Mouse (Mus musculus): ENCODE results near the gene Cavin3.
"Not testable (repeated sequence)": the region's sequence is repeated elsewhere in the genome, so short reads cannot be mapped to it uniquely, and the experiment has no call there.

The Cavin3 gene

DNA sequence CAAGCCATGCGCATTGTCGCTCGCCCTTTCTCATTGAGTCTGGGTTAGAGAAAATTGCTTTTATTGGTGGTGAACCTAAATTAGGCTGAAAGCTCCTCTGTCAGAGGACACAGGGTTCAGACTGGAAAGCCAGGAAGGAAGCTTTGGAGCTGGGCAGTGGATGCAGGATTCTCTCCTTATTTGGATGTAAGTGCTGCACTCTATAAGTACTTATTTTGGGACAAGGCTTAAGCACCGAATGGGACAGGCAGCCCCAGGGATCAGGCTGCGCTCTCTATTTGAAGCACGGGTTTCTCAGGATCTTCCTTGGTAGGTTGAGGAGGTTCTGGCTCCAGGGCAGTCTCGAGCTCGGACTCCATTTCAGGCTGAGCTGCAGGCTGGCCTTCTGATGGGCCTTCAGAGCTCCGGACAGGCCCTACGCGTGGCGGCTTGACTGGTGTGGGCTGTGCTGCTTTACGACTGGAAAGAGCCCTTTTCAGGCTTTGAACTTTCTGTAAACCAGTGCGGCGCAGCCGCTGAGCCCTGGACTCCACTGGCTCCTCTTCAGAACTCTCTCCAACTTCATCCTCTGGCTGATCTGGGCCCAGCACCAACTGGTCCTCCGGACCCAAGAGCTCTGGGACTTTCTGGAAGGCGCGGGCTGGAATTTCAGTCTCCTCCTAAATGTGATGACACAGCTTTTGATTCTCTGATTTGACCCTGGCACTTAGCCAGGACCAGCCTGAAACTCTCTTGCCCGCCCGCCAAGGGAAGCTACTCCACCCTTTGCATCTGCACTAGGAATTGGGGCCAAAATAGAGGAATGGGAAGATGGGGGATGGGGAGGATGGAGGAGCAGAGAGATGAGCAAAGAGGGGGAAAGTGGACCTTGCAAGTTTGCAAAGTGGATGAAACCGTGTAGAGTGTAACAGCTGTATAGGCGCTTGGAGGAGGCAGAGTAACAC is 1.3 kb downstream of the Cavin3 start:
- DNase-seq (ENCODE audit: low spot score in 2 of 2) = no peak

DNA sequence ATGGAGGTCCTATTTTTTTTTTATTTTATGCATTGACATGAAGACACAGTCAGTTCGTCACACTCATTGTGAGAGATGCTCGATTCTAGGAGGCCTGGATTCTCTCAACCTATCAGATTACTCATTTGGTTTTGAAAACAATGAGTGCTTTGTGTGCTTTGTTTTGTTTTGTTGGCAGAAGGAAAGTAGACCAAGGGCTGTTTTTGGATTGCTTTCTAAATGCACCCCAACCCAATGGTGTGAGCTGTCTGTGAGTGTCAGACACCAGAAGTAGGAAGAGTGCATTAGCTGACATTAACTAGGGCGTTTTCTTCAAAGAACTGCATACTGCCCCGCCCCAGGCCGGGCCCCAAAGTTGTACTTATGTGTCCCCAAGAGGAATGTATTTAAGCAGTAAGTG is 2.0 kb downstream of the Cavin3 start:
- DNase-seq (ENCODE audit: low spot score in 2 of 2) = no peak

DNA sequence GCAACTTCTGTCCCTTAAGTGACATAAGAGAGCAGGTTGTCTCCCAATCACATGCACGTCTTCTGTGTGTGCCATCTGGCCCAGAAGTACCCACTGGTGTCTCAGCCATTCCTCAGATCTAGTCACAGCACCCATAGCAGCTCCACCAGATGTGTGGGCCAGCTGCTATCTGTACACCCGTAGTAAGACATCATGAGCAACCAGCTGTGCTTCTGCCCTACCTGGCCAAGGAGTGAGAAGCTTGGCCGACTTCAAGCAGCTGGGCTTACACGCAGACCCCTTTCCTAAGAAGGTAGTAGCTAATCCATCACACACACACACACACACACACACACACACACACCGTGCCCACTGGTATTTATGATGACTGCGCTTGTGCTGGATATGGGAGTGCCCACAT is 2.9 kb downstream of the Cavin3 start:
- no peak for DNase-seq (ENCODE audit: low spot score in 2 of 2)

DNA sequence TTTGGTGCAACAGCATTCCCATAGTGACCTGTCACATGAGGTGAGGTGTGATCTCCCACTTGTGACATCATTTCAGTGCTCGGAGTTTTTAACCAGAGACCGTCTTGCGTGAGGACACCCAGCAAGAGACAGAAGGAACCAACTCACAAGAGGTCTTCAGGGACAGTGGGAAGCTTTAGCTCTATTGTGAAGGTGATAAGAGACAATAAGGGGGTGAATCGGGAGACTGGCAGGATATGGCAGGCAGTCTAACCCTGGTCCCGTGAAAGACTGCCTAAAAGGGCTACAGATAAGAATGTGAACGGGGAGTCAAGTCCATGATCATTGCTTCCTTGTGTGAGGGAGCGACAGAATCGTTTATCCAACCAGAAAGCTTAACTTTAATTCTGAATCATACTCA is 3.8 kb downstream of the Cavin3 start:
- DNase-seq (ENCODE audit: low spot score in 2 of 2) = no peak

DNA sequence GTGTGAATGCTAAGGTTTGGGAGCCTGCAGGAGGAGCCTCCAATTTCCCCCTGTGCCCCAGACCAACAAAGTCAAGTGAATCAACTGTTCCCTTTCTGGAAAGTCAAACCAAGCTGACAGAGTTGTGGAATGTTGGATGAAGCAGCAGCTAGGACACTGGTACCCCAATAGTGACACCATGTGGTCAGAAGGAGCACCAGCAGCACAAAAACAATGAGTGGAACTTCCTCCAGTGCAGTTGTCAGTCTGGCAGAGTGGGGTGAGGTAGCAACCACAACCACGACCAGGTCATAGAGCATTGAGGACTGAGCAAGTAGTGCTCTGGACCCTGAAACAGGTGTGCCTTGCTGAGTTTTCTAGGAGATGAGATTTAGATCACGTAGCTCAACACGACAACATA is 4.3 kb downstream of the Cavin3 start:
- DNase-seq (ENCODE audit: low spot score in 2 of 2) = no peak

DNA sequence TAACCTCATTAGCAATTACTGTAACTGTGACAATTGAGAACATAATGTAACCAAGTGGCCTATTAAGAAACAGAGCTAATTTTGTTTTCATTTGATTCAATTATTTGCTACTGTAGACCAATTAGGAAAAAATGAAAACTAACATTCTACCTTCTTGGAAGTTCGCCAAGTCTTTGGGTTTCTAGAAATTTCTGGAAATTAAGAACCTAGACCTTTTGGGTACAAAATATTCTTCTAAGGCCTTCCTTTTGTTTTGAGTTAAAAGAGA is 4.7 kb downstream of the Cavin3 start:
- no peak for DNase-seq (ENCODE audit: low spot score in 2 of 2)

DNA sequence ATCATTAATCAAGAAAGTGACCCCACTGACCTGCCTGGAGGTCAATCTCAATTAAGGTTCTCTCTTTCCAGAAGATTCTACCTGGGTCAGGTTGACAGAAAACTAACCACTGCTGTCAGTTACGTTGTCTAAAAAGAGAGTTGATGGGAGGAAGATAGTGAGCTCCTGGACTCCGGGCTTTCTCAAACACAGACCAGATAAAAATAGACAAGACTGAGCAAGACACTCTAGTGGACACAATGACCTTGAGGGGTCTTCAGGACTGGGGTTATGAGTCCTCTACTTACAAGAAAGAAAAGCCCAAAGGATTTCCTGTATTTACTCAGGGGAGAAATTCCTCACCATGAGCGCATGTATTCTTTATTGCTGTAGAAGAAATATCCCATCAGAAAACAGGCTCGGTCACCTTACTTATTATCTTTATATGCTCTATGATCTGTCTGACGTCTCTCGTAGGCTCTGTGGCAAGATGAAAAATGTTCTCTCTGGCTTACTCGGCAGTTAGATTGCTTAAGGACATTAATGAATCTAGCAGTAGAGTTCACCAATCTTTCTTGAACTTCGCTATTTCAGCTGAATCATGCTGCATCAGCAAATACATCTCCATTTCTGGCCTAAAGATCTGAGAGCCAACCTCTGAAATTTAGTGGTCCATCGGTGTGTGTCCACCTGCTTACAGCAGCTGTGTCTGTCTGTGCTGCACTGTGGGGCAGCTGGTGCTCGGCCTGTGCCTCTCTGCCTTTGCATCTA is 5.2 kb downstream of the Cavin3 start:
- no peak for DNase-seq (ENCODE audit: low spot score in 2 of 2)

DNA sequence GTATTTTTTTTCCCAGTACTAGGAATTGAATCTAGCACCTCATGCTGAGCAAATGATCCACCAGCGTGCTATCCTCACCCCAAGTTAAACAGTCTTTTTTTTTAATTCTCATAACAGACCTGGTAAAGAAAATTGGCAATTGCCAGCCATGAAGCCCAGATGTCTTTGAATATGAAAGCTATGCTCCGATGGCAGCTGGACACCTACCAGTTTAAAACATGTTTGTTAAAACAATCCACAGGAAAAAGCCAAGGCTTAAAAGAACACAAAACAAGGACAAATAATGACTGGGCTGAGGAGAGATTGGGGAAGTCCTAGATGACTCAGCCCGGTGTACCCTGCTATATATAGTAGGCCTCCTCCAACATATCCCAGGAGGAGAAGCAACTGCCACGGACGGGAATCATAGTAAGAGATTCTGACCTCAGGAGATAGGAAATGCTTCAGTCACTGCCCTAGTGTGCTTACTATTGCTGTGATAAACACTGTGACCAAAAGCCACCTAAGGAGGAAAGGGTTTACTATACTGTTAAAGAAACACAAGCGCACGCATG is 6.6 kb downstream of the Cavin3 start:
- no peak for DNase-seq (ENCODE audit: low spot score in 2 of 2)

DNA sequence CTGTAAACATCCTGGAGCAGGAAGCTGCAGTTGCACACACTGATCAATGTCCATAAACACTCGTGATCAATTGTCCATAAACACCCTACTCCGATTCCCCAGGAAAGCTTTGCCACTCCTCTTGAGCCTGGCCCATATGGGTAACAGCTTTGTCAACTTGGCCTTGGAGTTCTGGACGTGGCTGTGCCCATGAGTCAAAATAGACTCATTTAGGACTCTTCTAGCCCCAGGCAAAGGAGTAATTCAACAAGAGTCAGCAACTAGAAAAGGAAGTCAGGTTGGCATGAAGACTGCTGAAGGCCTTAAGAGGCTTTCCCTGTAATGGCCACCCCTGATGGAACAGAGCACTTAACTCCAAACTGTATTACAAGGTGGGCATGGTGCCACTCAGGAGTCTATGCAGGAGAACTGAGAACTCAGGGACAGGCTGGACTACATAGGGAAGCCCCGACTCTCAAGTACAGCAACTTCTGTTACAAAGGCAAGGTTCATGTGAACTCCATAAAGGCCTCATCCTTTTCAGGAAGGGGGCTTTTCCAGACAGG is 7.3 kb downstream of the Cavin3 start:
- DNase-seq (ENCODE audit: low spot score in 2 of 2) = no peak

DNA sequence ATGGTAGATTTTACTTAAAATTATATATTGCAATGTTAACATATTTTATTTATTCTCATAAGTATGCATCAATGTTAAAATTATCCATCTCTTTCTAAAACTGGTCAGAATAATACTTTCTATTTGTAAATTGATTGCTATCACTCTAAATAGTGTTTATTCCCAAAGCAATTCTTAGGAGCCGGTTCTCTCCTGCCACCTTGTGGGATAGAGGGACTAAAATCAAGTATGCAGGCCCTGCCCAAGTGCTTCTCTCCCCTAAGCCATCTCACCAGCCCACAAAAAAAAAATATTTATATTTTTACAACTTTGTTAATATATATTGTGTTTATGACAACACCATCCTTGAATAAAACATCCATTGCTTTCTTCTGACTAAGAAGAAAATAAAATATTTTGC is 9.5 kb downstream of the Cavin3 start:
- no peak for DNase-seq (ENCODE audit: low spot score in 2 of 2)

DNA sequence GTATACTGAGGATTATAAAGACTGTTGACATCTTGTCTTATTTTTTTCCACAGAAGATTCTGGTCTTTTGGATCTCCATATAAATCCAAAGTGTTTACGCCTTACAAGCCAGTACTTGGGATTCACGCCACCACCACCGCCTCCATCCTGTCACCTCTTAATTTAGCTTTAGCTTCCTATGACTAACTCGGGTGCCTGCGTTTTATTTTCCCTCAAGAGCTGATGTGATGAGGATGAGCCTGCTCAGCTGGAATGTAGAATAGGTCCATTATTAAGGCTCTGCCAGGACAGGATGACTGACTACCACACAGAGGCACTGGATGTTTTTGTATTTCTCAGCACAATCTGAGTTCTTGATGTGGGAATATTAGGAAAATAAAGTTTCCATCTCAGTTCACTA is 16.6 kb downstream of the Cavin3 start:
- not testable (repeated sequence) for DNase-seq (ENCODE audit: low spot score in 2 of 2)

DNA sequence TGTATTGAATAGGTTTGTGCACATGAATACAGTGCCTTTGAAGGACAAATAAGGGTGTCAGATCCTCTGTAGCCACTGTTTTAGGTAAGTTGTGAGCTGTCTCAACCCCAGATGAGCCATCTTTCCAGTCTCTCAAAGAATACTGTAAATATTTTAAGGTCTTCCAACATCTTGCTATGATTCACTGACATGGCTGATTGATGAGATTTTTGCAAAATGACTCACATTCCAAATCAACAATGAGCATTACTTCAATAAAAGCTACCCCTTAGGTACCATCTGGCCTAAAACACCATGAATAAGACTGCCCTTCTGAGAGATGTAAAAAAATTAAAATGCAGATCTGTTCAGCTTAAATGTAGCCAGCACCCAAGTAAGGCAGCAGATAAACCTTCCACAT is 23.6 kb downstream of the Cavin3 start:
- no peak for DNase-seq (ENCODE audit: low spot score in 2 of 2)

DNA sequence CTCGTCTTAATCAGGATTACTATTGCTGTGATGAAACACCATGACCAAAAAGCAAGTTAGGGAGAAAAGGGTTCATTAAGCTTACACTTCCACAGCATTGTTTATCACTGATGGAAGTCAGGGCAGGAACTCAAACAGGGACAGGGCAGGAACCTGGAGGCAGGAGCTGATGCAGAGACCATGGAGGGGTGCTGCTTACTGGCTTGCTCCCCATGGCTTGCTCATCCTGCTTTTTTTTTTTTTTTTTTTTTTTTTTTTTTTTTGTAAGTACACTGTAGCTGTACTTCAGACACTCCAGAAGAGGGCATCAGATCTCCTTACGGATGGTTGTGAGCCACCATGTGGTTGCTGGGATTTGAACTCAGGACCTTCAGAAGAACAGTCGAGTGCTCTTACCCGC is 28.8 kb downstream of the Cavin3 start:
- not testable (repeated sequence) for DNase-seq (ENCODE audit: low spot score in 2 of 2)

DNA sequence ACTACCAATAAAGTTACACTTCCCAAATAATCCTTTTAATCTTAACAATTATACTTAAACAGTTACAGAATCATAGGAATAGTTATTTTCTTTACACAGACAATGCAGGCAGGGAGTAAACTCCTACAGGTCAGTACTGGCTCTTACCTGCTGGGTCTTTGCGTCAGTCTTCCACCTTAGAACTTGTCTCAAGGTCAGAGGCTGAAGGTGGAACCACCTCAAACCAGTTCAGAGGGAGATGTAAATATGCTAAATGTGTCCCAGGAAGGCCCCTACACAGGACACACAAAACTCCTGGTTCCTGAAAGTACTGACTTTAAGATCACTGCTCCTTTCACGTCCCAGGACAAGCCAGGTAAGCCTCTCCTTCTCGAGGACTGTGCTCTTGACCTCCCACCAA is 37.0 kb downstream of the Cavin3 start:
- DNase-seq (ENCODE audit: low spot score in 2 of 2) = no peak

DNA sequence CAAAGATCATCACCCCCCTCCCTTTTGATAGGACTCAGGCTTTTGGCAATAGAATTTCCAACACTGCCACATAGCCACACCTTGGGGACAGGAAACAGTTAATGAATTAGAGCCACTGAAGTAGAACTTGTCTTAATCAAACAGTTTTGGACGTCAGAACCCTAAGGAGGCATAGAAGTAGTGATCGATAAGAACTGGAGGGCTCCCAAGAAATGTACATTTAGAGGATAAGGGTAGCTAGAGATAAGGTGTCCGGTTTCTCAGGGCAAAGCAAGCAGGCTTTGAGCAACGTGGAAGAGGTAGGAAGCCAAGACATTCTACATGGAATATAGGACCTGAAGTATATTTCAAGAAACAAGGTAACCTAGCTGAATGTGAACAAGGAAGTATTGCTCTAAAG is 40.7 kb downstream of the Cavin3 start:
- no peak for DNase-seq (ENCODE audit: low spot score in 2 of 2)

DNA sequence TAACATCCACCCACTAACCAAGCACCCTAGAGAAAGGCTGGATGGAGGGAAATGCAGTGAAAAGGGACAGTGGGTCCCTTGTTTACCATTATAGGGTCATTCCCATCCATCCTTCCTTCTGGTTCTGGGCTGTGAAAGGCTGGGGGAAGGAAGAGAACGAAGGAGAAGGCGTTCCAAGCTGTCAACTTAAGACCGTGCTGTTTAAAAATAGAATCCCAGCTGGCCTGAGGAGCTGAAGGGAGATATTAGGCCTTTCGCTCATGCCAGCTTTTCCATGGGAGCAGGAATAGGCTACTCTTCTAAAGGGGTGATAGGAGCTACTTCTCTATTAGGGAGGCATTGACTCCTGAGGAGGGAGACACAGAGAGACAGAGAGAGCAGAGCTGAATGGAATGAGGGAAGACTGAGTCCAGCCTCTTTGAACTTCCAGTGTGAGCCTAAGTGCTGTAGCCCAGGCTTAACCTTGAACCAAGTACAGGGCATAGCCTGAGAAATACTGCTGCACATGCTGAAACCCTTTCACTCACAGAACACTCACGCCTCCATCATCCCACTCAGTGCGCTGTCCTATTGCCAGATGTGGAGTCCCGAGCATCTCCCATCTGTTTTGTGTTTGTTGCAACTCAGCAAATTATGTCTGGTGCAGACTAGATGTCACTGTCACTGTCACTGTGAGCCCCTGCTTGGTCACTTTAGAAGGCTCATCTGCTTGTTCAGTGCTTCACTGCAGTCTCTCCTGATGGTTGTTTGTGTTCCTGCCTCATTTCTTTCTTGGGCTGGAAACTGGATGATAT is 43.9 kb downstream of the Cavin3 start:
- no peak for DNase-seq (ENCODE audit: low spot score in 2 of 2)

DNA sequence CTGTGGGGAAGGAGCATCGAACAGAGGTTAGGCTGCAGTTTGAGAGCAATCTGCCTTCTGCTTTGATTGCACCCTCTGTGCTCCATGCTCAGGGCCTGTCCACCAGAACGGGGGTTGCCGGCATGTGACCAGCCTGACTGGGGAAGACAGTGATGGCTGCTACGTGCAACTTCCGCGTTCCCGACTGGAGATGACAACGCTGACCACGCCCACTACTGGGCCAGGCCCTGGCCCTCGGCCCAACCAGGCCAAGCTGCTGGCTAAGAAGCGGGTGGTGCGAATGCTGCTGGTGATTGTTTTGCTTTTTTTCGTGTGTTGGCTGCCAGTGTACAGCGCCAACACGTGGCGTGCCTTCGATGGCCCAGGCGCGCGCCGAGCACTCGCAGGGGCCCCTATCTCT is 47.3 kb downstream of the Cavin3 start:
- DNase-seq (ENCODE audit: low spot score in 2 of 2) = no peak

DNA sequence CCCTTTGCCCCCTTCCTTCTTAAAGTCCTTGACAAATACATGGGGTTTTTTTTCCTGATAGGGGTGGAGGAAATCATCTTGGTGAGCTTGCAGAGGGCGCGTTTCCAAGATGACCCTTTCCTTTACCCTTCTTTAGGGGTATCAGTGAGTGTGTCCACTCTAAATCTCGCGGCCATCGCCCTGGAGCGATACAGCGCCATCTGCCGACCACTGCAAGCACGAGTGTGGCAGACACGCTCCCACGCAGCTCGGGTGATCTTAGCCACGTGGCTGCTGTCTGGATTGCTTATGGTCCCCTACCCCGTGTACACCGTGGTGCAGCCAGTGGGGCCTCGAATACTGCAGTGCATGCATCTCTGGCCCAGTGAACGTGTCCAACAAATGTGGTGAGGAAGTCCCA is 48.2 kb downstream of the Cavin3 start:
- no peak for DNase-seq (ENCODE audit: low spot score in 2 of 2)

DNA sequence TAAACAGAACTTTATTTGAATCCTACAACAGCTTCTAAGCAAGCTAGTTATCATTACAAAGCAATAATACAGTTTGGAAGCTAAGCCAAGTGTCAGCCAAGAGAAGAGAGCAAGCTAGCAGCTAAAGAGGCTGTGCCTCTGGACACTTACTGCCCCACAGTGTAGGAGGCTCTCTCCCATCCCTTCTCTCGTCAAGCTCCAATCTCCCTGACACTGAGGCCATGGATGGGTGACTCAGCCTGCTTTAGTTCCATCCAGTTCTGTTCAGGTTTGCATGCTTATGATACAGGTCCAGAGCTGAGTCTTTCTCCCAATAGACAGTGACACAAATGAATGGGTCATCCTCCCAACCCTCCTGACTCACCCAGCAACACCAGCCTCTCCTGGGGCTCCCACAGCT is 50.0 kb downstream of the Cavin3 start:
- DNase-seq (ENCODE audit: low spot score in 2 of 2) = no peak
